Mouse (Mus musculus): ENCODE results near the gene Mmp11.

- no peak for TF ChIP-seq CTCF (IDR thresholded peaks at IDR 0.05; ENCODE audit: low read depth, low read length)
- TF ChIP-seq POLR2A (IDR thresholded peaks at IDR 0.05; ENCODE audit: borderline replicate concordance, low read depth, low read length) = no peak
Observed at GRCm38 (mm10) chr10:75880351-75880750, 55.9 kb downstream of the Mmp11 start.

All from bone marrow macrophage, adult 2 months (primary cell).